Mouse (Mus musculus): ENCODE data around the gene Prss45. TPM values are rescaled to one million over a fixed set of nuclear protein-coding genes. Genes with fewer than 3 reads are reported as not detected.

The Prss45 gene
- polyA plus RNA-seq, 2 experiments, result not detected

DNA sequence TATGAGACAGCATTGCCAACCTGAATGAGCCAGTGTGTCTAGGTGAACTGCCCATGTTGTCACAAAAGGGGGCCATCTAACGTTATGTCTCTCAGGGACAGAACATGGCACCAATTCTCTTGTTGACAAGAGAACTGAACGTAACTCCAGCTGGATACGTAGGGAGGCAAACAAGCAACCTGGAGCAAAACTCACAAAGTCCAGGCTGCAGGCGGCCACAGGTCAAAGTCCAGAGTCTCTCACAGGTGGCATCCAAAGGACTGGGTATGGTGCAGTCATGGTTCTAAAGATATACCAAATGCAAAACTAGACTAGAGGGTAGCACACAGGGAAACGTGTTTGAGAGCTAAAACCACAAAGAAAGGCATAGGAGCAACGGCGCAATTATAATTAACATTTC, 13.0 kb upstream of the Prss45 start:
- Histone ChIP-seq H3K9me3 (ENCODE audit: control insufficient read depth, low read length) (no peaks in the 10 kb centered on the region), H3K36me3 (ENCODE audit: control insufficient read depth, insufficient read depth, low read length) (no peaks in the 10 kb centered on the region), H3K4me3 (replicated peaks; ENCODE audit: low read length) (no peak overlapping the region), H3K4me2 (replicated peaks; ENCODE audit: low read depth, low read length, severe bottlenecking) (no peak overlapping the region), H3K9ac (ENCODE audit: low read depth, low read length, severe bottlenecking) (no peak overlapping the region), H3K27me3 (ENCODE audit: control insufficient read depth, insufficient read depth, low read length) (no peaks in the 10 kb centered on the region), H3K4me1 (ENCODE audit: control insufficient read depth, insufficient read depth, low read length) (no peaks in the 10 kb centered on the region), H3K27ac (replicated peaks; ENCODE audit: low read depth, low read length) (no peak overlapping the region)
- no peak for ATAC-seq (ENCODE audit: low FRiP score, low read depth)
- no peak for TF ChIP-seq POLR2A (IDR thresholded peaks at IDR 0.05; ENCODE audit: borderline replicate concordance, extremely low read depth, insufficient read depth, insufficient read length)
- WGBS, result 84% methylated on average over 7 of the region's 7 CpGs
- no peak for DNase-seq (ENCODE audit: low spot score)

DNA sequence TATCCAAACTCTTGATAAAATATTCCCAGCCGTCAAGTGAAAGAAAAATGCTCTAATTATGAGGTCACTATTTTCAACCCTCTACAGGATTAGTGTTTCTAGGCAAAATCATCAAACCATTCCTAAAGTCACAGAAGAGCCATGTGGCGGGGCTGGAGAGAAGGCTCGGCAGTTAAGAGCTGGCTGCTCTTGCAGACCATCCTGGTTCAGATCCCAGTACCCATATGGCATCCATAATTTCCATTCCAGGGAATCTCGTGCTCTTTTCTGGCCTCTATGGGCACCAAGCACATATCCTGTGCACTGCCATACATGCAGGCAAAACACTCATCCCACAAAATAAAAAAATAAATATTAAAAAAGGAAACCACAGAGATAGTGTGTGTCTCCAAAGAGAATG, 9.0 kb upstream of the Prss45 start:
- H3K27ac ChIP-seq (replicated peaks; ENCODE audit: low read depth, low read length), result no peak overlapping the region
- no peak overlapping the region for H3K9ac ChIP-seq (ENCODE audit: low read depth, low read length, severe bottlenecking)
- ATAC-seq (ENCODE audit: low FRiP score, low read depth) (no peak), DNase-seq (ENCODE audit: low spot score) (no peak)
- no peaks in the 10 kb centered on the region for H3K36me3 ChIP-seq (ENCODE audit: control insufficient read depth, insufficient read depth, low read length)
- H3K4me1 ChIP-seq (ENCODE audit: control insufficient read depth, insufficient read depth, low read length), result no peaks in the 10 kb centered on the region
- no peak overlapping the region for H3K4me2 ChIP-seq (replicated peaks; ENCODE audit: low read depth, low read length, severe bottlenecking)
- no peak for TF ChIP-seq POLR2A (IDR thresholded peaks at IDR 0.05; ENCODE audit: borderline replicate concordance, extremely low read depth, insufficient read depth, insufficient read length)
- no peak overlapping the region for H3K4me3 ChIP-seq (replicated peaks; ENCODE audit: low read length)
- WGBS, result 68% methylated on average over 4 of the region's 4 CpGs
- H3K27me3 ChIP-seq (ENCODE audit: control insufficient read depth, insufficient read depth, low read length), result no peaks in the 10 kb centered on the region
- no peaks in the 10 kb centered on the region for H3K9me3 ChIP-seq (ENCODE audit: control insufficient read depth, low read length)

DNA sequence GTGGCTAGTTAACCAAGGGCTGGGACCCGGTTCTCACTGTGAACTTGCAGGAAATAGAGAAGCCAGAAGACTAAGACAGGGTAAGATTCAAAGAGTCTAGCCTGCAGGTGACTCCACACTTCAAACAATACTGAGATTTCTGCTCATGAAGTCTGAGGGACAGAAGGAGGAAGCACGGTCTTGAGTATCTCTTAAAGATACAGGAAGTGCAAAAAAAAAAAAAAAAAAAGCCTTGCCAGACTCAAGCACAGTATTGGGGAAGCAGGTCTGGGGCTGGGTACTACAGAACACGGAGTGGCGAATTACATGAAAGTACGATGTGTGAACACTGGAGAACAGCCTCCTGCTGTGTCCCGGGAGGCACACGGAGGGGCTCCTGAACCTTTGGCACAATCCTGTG, 8.6 kb upstream of the Prss45 start:
- no peaks in the 10 kb centered on the region for H3K9me3 ChIP-seq (ENCODE audit: control insufficient read depth, low read length)
- no peak for TF ChIP-seq POLR2A (IDR thresholded peaks at IDR 0.05; ENCODE audit: borderline replicate concordance, extremely low read depth, insufficient read depth, insufficient read length)
- no peak for DNase-seq (ENCODE audit: low spot score)
- 68% methylated on average over 7 of the region's 7 CpGs for WGBS
- H3K36me3 ChIP-seq (ENCODE audit: control insufficient read depth, insufficient read depth, low read length), result no peaks in the 10 kb centered on the region
- ATAC-seq (ENCODE audit: low FRiP score, low read depth), result no peak
- no peak overlapping the region for H3K4me3 ChIP-seq (replicated peaks; ENCODE audit: low read length)
- no peaks in the 10 kb centered on the region for H3K4me1 ChIP-seq (ENCODE audit: control insufficient read depth, insufficient read depth, low read length)
- H3K27ac ChIP-seq (replicated peaks; ENCODE audit: low read depth, low read length), result no peak overlapping the region
- no peak overlapping the region for H3K4me2 ChIP-seq (replicated peaks; ENCODE audit: low read depth, low read length, severe bottlenecking)
- H3K9ac ChIP-seq (ENCODE audit: low read depth, low read length, severe bottlenecking), result no peak overlapping the region
- H3K27me3 ChIP-seq (ENCODE audit: control insufficient read depth, insufficient read depth, low read length), result no peaks in the 10 kb centered on the region

DNA sequence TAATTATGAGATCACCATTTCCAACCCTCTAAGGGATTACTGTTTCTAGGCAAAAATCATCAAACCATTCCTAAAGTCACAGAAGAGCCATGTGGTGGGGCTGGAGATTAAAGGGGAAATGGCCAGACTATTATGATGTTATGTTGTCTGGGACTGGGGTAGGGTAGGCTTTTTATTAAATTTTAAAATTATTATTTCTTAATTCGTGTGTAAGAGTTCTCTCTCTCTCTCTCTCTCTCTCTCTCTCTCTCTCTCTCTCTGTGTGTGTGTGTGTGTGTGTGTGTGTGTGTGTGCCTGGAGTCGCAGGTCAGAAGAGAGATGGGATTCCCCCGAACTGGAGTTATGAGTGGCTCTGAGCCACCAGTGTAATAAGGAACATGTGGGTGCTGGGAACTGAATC, 8.0 kb upstream of the Prss45 start, which contains the start of gene Prss43:
Gene Prss43 (plus strand): TSS at position 301 of the 400 bp plus-strand sequence.
- no peak within 1 kb of the TSS for H3K27ac ChIP-seq (replicated peaks; ENCODE audit: low read depth, low read length)
- WGBS, result 82% methylated on average over 3 of the region's 3 CpGs
- H3K4me1 ChIP-seq (ENCODE audit: control insufficient read depth, insufficient read depth, low read length), result no peaks in the 10 kb centered on the region
- no peak within 1 kb of the TSS for H3K4me2 ChIP-seq (replicated peaks; ENCODE audit: low read depth, low read length, severe bottlenecking)
- no peaks in the 10 kb centered on the region for H3K9me3 ChIP-seq (ENCODE audit: control insufficient read depth, low read length)
- TF ChIP-seq POLR2A (IDR thresholded peaks at IDR 0.05; ENCODE audit: borderline replicate concordance, extremely low read depth, insufficient read depth, insufficient read length), result no peak
- H3K4me3 ChIP-seq (replicated peaks; ENCODE audit: low read length), result no peak within 1 kb of the TSS
- no peaks in the 10 kb centered on the region for H3K27me3 ChIP-seq (ENCODE audit: control insufficient read depth, insufficient read depth, low read length)
- DNase-seq (ENCODE audit: low spot score) (no peak), ATAC-seq (ENCODE audit: low FRiP score, low read depth) (no peak)
- H3K36me3 ChIP-seq (ENCODE audit: control insufficient read depth, insufficient read depth, low read length), result no peaks in the 10 kb centered on the region
- H3K9ac ChIP-seq (ENCODE audit: low read depth, low read length, severe bottlenecking), result no peak within 1 kb of the TSS

DNA sequence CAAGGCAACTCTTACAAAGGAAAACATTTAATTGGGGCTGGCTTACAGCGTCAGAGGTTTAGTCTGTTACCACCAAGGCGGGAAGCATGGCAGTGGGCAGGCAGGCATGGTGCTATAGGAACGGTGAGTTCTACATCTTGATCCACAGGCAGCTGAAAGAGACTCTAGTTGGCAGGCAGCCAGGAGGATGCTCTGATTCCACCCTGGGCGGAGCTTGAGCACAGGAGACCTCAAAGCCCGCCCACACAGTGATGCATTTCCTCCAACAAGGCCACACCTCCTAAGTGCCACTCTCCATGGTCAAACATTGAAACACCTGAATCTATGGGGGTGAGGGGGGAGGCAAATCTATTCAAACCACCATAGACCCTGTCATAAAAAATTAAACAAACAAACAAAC, 1.4 kb upstream of the Prss45 start:
- Histone ChIP-seq H3K27ac (replicated peaks; ENCODE audit: low read depth, low read length) (no peak overlapping the region), H3K27me3 (ENCODE audit: control insufficient read depth, insufficient read depth, low read length) (no peaks in the 10 kb centered on the region), H3K4me1 (ENCODE audit: control insufficient read depth, insufficient read depth, low read length) (no peaks in the 10 kb centered on the region), H3K4me3 (replicated peaks; ENCODE audit: low read length) (no peak overlapping the region), H3K4me2 (replicated peaks; ENCODE audit: low read depth, low read length, severe bottlenecking) (no peak overlapping the region), H3K9me3 (ENCODE audit: control insufficient read depth, low read length) (no peaks in the 10 kb centered on the region), H3K36me3 (ENCODE audit: control insufficient read depth, insufficient read depth, low read length) (no peaks in the 10 kb centered on the region), H3K9ac (ENCODE audit: low read depth, low read length, severe bottlenecking) (no peak overlapping the region)
- TF ChIP-seq POLR2A (IDR thresholded peaks at IDR 0.05; ENCODE audit: borderline replicate concordance, extremely low read depth, insufficient read depth, insufficient read length), result no peak
- DNase-seq (ENCODE audit: low spot score) (peak; percentile 13), ATAC-seq (ENCODE audit: low FRiP score, low read depth) (no peak)
- WGBS, result 78% methylated on average over 5 of the region's 5 CpGs

DNA sequence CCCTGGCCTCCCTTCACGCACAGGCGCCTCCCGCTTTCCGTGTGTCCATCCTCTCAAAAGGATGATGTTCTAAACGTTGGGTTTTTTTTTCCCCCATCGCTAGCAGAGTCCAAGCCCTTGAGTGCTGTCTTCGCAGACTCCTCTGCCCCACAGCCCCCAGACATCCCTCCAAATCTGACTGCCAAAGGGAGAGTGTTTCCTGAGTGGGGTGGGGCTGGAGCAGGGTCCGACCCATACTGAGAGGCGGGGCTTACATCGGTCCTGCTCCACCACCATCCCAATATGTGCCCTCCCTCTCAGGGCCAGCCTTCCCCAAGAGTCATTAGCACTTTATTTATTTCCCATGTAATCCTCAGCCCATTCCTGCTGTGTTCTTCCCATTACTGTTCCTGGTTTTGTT, 573 bp downstream of the Prss45 start:
- H3K4me3 ChIP-seq (replicated peaks; ENCODE audit: low read length), result no peak overlapping the region
- WGBS, result 38% methylated on average over 10 of the region's 10 CpGs
- no peak overlapping the region for H3K9ac ChIP-seq (ENCODE audit: low read depth, low read length, severe bottlenecking)
- no peak overlapping the region for H3K4me2 ChIP-seq (replicated peaks; ENCODE audit: low read depth, low read length, severe bottlenecking)
- H3K27me3 ChIP-seq (ENCODE audit: control insufficient read depth, insufficient read depth, low read length), result no peaks in the 10 kb centered on the region
- no peaks in the 10 kb centered on the region for H3K36me3 ChIP-seq (ENCODE audit: control insufficient read depth, insufficient read depth, low read length)
- H3K27ac ChIP-seq (replicated peaks; ENCODE audit: low read depth, low read length), result no peak overlapping the region
- no peaks in the 10 kb centered on the region for H3K4me1 ChIP-seq (ENCODE audit: control insufficient read depth, insufficient read depth, low read length)
- DNase-seq (ENCODE audit: low spot score) (no peak), ATAC-seq (ENCODE audit: low FRiP score, low read depth) (no peak)
- TF ChIP-seq POLR2A (IDR thresholded peaks at IDR 0.05; ENCODE audit: borderline replicate concordance, extremely low read depth, insufficient read depth, insufficient read length), result no peak
- no peaks in the 10 kb centered on the region for H3K9me3 ChIP-seq (ENCODE audit: control insufficient read depth, low read length)
